Mouse (Mus musculus): Measurements from ENCODE around the gene Traf3ip3. TPM values are rescaled to one million over a fixed set of nuclear protein-coding genes. Genes with fewer than 3 reads are reported as not detected.

Gene Traf3ip3
- polyA plus RNA-seq, 1 experiment from 2014 or later: 3.9 TPM

DNA sequence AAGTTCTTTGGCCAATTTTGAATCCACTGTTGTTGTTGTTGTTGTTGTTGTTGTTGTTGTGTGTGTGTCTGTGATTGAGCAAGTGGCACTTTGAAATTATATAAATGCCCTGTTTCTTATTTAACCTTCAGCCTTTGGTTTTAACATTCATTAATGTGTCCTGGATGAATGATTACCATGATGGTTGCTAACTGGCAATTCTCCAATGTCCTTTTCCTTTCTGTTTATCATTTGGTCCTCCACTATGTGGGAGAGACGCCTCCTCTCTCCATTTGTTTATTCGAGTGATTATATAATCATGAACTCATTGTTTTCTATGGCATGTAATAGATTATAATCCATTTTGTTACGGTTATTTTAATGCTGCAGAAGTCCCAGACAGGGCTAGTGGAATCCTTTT is 29.0 kb upstream of the Traf3ip3 start:
- 79% methylated on average over 3 of the region's 3 CpGs for WGBS
- Histone ChIP-seq H3K9me3 (no peaks in the 10 kb centered on the region), H3K4me1 (0 out of 2 replicates have a peak, but pooled peaks cover 10% of the 10 kb centered on the region), H3K4me2 (replicated peaks) (no peak overlapping the region), H3K27ac (no peak overlapping the region), H3K9ac (no peak overlapping the region), H3K4me3 (no peak overlapping the region), H3K27me3 (no peaks in the 10 kb centered on the region), H3K36me3 (no peaks in the 10 kb centered on the region)
- ATAC-seq (ENCODE audit: insufficient number of reproducible peaks, insufficient read depth, low FRiP score, low TSS enrichment): no peak

DNA sequence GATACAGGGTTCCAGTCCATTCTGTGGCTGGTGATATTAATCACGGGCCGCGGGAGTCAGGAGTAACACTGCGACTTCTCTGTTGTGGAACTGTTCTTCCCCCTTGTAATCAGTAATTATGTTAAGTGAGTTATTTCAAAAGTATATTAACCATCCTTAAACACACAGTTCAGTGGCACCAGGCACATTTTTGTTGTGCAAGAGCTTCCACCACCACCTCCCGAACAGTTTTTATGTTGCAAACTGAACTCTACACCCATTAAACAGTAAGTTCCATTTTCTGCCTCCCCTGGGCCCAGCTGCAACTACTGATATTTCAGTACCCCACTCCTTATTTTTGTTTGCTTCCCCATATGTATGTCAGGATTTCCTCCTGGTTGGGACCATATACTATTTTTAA is 28.1 kb upstream of the Traf3ip3 start:
- no peak for ATAC-seq (ENCODE audit: insufficient number of reproducible peaks, insufficient read depth, low FRiP score, low TSS enrichment)
- 89% methylated on average over 5 of the region's 5 CpGs for WGBS

DNA sequence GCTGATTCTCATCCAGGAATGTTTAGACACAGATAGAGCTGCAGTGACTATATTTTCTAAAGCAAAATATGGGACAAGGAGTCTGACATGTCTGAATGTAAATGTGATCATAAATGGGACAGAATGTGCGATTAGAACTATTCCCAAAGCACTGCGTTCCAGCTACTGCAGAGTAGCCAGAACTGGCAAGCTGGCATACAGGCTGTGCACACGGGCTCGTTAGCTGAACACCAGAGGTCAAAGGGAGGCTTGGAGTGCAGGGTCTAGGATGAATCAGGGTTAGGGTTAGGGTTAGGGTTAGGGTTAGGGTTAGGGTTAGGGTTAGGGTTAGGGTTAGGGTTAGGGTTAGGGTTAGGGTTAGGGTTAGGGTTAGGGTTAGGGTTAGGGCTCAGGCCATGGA is 26.0 kb upstream of the Traf3ip3 start:
- no peak overlapping the region for H3K9ac ChIP-seq
- no peaks in the 10 kb centered on the region for H3K9me3 ChIP-seq
- ATAC-seq (ENCODE audit: insufficient number of reproducible peaks, insufficient read depth, low FRiP score, low TSS enrichment): no peak
- H3K4me1 ChIP-seq: peaks cover 14% of the 10 kb centered on the region; the same call in 1 of the 2 replicates
- no peak overlapping the region for H3K4me2 ChIP-seq (replicated peaks)
- 50% methylated on average over 4 of the region's 4 CpGs for WGBS
- H3K4me3 ChIP-seq: no peak overlapping the region
- H3K36me3 ChIP-seq: no peaks in the 10 kb centered on the region
- H3K27ac ChIP-seq: no peak overlapping the region
- no peaks in the 10 kb centered on the region for H3K27me3 ChIP-seq

More for the DNA sequence above, 28.1 kb upstream of the Traf3ip3 start:
- no peak overlapping the region for H3K4me2 ChIP-seq (replicated peaks)
- H3K27me3 ChIP-seq: no peaks in the 10 kb centered on the region
- H3K4me1 ChIP-seq: peaks cover 14% of the 10 kb centered on the region; the same call in 1 of the 2 replicates
- H3K9me3 ChIP-seq: no peaks in the 10 kb centered on the region
- H3K9ac ChIP-seq: no peak overlapping the region
- no peaks in the 10 kb centered on the region for H3K36me3 ChIP-seq
- H3K27ac ChIP-seq: no peak overlapping the region
- H3K4me3 ChIP-seq: no peak overlapping the region

DNA sequence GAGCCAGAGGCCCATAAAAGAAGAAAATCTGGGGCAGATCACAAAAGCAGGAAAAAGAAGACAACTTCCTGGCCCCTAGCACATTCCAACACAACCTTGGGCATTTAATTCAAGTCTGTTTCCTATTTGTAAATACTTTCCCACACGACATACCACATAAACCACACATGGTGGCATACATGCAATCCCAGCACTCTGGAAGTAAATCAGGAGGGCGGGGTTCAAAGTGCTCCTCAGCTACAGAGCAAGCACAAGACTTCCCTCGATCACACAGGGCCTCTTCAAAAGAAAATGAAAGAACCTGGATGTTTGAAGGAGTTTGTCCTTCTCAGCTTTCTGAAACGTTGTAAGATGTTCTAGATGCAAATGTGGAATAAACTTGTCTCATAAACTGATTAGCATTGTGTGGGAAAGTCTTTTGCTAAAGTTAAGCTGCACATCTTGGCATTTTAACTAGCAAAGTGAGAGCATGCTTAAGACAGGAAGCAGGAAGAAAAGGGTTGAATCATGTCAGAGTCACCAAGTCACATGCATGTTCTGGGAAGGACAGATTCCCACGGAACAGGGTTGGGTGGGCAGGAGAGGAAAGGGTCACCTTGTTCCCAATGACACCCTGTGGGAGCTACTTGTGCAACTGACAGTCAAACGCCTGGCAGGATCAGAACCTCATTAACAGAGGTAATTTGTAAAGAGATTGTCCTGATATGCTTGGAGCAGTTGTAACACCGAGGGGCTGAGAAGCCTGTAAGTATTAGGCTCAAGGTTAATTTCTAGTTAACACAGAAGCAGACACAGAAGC is 25.4 kb upstream of the Traf3ip3 start:
- Histone ChIP-seq H3K27me3 (no peaks in the 10 kb centered on the region), H3K27ac (no peak overlapping the region)
- ATAC-seq (ENCODE audit: insufficient number of reproducible peaks, insufficient read depth, low FRiP score, low TSS enrichment): no peak

DNA sequence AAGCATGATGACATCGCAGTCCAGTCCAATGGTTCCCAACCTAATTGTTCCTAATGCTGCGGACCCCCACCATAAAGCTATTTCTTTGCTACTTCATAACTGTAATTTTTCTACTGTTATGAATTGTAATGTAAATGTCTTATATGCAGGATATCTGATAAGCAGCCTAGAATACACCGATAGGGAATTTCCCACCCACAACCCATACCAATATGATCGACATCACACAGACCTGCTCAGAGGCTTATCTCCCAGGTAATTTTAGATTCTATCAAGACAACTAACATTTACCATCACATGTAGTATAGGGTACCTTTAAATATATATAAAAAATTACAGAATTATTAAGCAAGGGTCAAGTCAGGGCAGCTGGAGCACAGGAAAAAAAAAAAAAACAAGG is 24.6 kb upstream of the Traf3ip3 start:
- H3K4me1 ChIP-seq: peaks cover 14% of the 10 kb centered on the region; the same call in 1 of the 2 replicates
- no peak overlapping the region for H3K27ac ChIP-seq
- H3K9me3 ChIP-seq: no peaks in the 10 kb centered on the region
- no peaks in the 10 kb centered on the region for H3K27me3 ChIP-seq
- H3K36me3 ChIP-seq: no peaks in the 10 kb centered on the region
- H3K9ac ChIP-seq: no peak overlapping the region
- H3K4me2 ChIP-seq (replicated peaks): no peak overlapping the region
- ATAC-seq (ENCODE audit: insufficient number of reproducible peaks, insufficient read depth, low FRiP score, low TSS enrichment): no peak
- WGBS: 87% methylated on average over 4 of the region's 4 CpGs
- H3K4me3 ChIP-seq: no peak overlapping the region

More for the DNA sequence above, 25.4 kb upstream of the Traf3ip3 start:
- 38% methylated on average over 7 of the region's 7 CpGs for WGBS
- peaks cover 14% of the 10 kb centered on the region; the same call in 1 of the 2 replicates for H3K4me1 ChIP-seq
- H3K9me3 ChIP-seq: no peaks in the 10 kb centered on the region
- no peaks in the 10 kb centered on the region for H3K36me3 ChIP-seq
- H3K4me2 ChIP-seq (replicated peaks): no peak overlapping the region
- H3K9ac ChIP-seq: no peak overlapping the region
- H3K4me3 ChIP-seq: no peak overlapping the region

DNA sequence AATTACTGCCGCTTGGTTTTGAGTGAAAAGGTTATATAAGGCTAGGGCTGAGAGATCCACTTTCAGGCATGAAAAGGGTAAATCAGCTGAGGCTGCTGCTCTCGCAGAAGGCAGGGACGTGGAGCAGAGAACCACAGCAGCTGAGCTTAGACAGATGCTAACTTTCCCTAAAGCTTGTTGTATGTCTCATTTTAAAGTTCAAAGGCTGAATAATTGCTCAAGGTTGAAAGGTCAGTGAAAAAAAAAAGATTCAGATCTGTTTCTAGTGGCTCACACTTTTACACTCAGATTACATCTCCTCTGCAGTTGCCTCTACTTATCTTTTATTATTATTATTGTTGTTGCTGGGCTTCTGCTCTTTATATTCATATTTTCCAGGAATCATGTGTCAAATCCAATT is 24.0 kb upstream of the Traf3ip3 start:
- no peaks in the 10 kb centered on the region for H3K27me3 ChIP-seq
- WGBS: 7% methylated on average over 3 of the region's 3 CpGs
- H3K9me3 ChIP-seq: no peaks in the 10 kb centered on the region
- H3K27ac ChIP-seq: no peak overlapping the region
- H3K9ac ChIP-seq: no peak overlapping the region
- H3K4me1 ChIP-seq: peaks cover 14% of the 10 kb centered on the region; the same call in 1 of the 2 replicates
- H3K36me3 ChIP-seq: no peaks in the 10 kb centered on the region
- H3K4me3 ChIP-seq: no peak overlapping the region
- no peak for ATAC-seq (ENCODE audit: insufficient number of reproducible peaks, insufficient read depth, low FRiP score, low TSS enrichment)
- no peak overlapping the region for H3K4me2 ChIP-seq (replicated peaks)

DNA sequence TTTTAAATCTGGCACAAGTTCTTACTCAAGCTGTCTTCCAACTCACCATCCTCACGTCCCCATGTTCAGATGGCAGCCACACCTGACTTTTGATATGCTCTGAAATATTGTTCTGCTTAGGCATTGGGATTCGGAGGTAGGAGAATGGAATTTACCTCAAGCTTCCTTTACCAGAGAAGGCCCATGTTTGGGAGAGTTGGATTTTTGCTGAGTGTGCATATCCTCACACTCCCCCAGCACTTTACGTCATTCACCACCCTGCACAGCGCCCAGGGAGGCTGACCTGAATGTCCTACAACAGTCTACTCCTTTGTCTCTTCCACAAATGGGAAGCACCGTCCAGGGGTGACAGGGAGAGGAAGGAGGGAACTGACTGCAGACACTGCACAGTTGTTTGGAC is 18.9 kb upstream of the Traf3ip3 start:
- Histone ChIP-seq H3K36me3 (no peaks in the 10 kb centered on the region), H3K4me3 (no peak overlapping the region), H3K4me1 (peaks cover 3% of the 10 kb centered on the region; the same call in 1 of the 2 replicates), H3K4me2 (replicated peaks) (no peak overlapping the region), H3K9me3 (no peaks in the 10 kb centered on the region), H3K27ac (no peak overlapping the region), H3K27me3 (no peaks in the 10 kb centered on the region), H3K9ac (no peak overlapping the region)
- no peak for ATAC-seq (ENCODE audit: insufficient number of reproducible peaks, insufficient read depth, low FRiP score, low TSS enrichment)
- WGBS: 70% methylated on average over 5 of the region's 5 CpGs

DNA sequence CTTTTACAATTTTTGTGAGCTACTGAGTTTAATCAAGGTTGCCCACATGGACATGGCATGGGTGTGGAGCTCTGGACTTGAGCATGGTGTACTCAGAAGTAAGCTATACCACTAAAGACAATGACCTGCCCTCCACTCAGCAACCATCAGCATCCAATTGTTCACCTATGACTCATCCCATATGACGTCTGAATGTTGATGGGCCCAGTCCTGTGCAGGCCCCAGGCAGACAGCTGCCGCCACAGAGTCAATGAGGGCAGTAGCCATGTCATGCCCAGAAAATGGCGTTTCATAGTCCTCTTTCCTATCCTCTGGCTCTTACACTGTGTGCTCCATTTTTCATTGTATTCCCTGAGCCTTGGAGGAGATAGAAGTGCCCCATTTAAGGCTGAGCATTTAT is 14.5 kb upstream of the Traf3ip3 start:
- H3K4me3 ChIP-seq: no peak overlapping the region
- 82% methylated on average over 3 of the region's 3 CpGs for WGBS
- no peaks in the 10 kb centered on the region for H3K4me1 ChIP-seq
- H3K27me3 ChIP-seq: no peaks in the 10 kb centered on the region
- no peak overlapping the region for H3K9ac ChIP-seq
- H3K27ac ChIP-seq: no peak overlapping the region
- no peaks in the 10 kb centered on the region for H3K9me3 ChIP-seq
- ATAC-seq (ENCODE audit: insufficient number of reproducible peaks, insufficient read depth, low FRiP score, low TSS enrichment): no peak
- H3K4me2 ChIP-seq (replicated peaks): no peak overlapping the region
- H3K36me3 ChIP-seq: no peaks in the 10 kb centered on the region

DNA sequence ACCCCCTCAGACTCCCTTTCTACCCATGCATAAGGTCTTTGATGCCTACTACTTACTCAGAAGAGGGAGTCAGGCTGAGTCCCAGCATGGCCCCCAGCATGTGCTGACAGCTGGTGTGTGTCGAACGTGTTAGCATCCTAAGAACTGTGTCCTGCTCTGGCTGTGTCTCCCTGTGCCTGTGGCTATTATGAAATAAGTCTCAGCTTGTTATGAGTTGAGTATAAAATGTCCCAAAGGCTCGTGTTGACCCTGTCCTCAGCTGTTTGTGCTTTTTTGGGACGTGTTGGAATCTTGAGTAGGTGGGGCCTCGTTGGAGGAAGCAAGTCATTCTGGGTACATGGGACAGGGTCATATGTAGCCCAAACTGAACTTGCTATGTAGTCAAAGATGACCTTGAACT is 12.6 kb upstream of the Traf3ip3 start:
- 74% methylated on average over 5 of the region's 5 CpGs for WGBS

DNA sequence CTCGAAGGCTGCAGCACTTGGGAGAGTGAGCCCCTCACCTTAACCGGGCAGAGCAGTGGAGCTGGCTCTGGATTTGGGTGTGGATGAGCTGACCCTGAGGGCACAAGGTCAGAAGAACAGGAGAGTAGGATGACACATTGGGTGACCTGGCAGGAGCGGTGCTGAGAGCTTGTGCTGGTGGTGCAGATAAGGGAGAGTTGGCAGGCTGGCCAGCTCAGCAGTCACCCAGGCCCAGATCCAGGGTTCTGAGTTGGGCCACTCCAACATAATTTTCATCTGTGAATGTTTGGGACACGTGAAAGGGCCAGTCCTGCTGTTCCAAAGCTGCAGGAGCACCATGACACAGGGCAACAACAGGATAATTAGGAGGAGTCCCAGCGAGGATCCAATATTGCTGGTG is 9.9 kb upstream of the Traf3ip3 start:
- Histone ChIP-seq H3K4me2 (replicated peaks) (no peak overlapping the region), H3K9me3 (no peaks in the 10 kb centered on the region), H3K4me1 (no peaks in the 10 kb centered on the region), H3K27me3 (no peaks in the 10 kb centered on the region), H3K4me3 (no peak overlapping the region), H3K9ac (no peak overlapping the region), H3K27ac (no peak overlapping the region), H3K36me3 (no peaks in the 10 kb centered on the region)
- 66% methylated on average over 5 of the region's 5 CpGs for WGBS
- ATAC-seq (ENCODE audit: insufficient number of reproducible peaks, insufficient read depth, low FRiP score, low TSS enrichment): no peak

More for the DNA sequence above, 12.6 kb upstream of the Traf3ip3 start:
- Histone ChIP-seq H3K27me3 (no peaks in the 10 kb centered on the region), H3K9ac (no peak overlapping the region), H3K9me3 (no peaks in the 10 kb centered on the region), H3K4me2 (replicated peaks) (no peak overlapping the region), H3K36me3 (no peaks in the 10 kb centered on the region), H3K4me3 (no peak overlapping the region), H3K4me1 (no peaks in the 10 kb centered on the region), H3K27ac (no peak overlapping the region)
- no peak for ATAC-seq (ENCODE audit: insufficient number of reproducible peaks, insufficient read depth, low FRiP score, low TSS enrichment)

DNA sequence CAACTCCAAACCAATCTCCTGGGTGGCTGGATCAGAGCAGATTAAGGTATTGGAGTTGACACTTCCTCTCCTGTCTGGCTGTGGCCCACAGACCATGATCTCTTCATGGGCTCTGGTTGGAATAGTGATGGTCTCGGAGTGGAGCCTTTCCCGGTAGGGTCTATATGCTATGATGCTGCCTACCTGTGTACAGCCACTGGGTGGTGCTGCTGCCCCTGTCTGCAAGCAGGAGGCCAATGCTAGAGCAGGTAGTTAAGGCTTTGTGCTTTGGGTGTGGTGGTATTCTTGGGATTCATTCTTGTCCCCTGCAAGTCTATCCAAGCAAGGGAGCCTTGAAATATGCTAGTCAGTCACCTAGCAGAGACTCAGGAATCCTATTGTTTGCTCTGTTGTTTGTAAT is 6.7 kb upstream of the Traf3ip3 start:
- no peak for ATAC-seq (ENCODE audit: insufficient number of reproducible peaks, insufficient read depth, low FRiP score, low TSS enrichment)
- no peak overlapping the region for H3K27ac ChIP-seq
- WGBS: 41% methylated on average over 2 of the region's 2 CpGs
- no peaks in the 10 kb centered on the region for H3K9me3 ChIP-seq
- H3K4me2 ChIP-seq (replicated peaks): no peak overlapping the region
- H3K9ac ChIP-seq: no peak overlapping the region
- no peaks in the 10 kb centered on the region for H3K4me1 ChIP-seq
- H3K4me3 ChIP-seq: no peak overlapping the region
- no peaks in the 10 kb centered on the region for H3K27me3 ChIP-seq
- no peaks in the 10 kb centered on the region for H3K36me3 ChIP-seq

DNA sequence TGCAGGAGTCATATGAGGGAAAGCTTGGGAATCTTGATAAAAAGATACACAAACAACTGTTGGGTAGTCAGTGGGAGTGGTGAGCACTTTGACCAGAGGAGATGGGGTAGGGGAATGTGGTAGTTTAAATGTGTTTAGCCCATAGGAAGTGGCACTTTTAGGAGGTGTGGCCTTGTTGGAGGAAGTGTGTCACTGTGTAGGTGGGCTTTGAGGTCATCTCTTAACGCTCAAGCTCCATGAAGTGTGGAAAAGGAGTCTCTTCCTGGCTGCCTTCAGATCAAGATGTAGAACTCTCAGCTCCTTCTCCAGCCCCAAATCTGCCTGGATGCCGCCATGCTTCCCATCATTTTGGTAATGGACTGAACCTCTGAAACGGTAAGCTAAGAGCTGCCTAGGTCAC is 6.0 kb upstream of the Traf3ip3 start, which contains the start of gene Lamb3:
Gene Lamb3, plus strand, starts transcription at position 197 of the 400 bp plus-strand sequence.
- WGBS: 89% methylated on average over 3 of the region's 3 CpGs

More for the DNA sequence above, 6.0 kb upstream of the Traf3ip3 start, which contains the start of gene Lamb3:
- no peak within 1 kb of the TSS for H3K27ac ChIP-seq
- H3K4me3 ChIP-seq: no peak within 1 kb of the TSS
- H3K9me3 ChIP-seq: no peaks in the 10 kb centered on the region
- no peaks in the 10 kb centered on the region for H3K27me3 ChIP-seq
- no peaks in the 10 kb centered on the region for H3K36me3 ChIP-seq
- no peaks in the 10 kb centered on the region for H3K4me1 ChIP-seq
- no peak for ATAC-seq (ENCODE audit: insufficient number of reproducible peaks, insufficient read depth, low FRiP score, low TSS enrichment)
- H3K9ac ChIP-seq: no peak within 1 kb of the TSS
- no peak within 1 kb of the TSS for H3K4me2 ChIP-seq (replicated peaks)
